Mouse (Mus musculus) limb, embryonic 12.5 days (tissue): Measurements from ENCODE around the gene Dgki. TPM values are rescaled to one million over a fixed set of nuclear protein-coding genes. Genes with fewer than 3 reads are reported as not detected.
"Not testable (repeated sequence)": the region's sequence is repeated elsewhere in the genome, so short reads cannot be mapped to it uniquely, and the experiment has no call there.

Experiments
- ATAC-seq: fragments of 200-750 bp; cut with Nextera tagmentation; 2 replicates; pipeline ENCODE4 v1.8.0; 2017; ENCODE audit warnings: low read depth, moderate TSS enrichment; ENCODE audit not compliant: insufficient number of reproducible peaks, insufficient read depth, low FRiP score, low TSS enrichment
- H3K27ac ChIP-seq: fragments of 300-500 bp; sonication (generic); 2 replicates; pipeline ENCODE4 v1.5.1; 2016; ENCODE audit warnings: mild to moderate bottlenecking, moderate library complexity
- H3K27me3 ChIP-seq: fragments of 300-500 bp; sonication (generic); 2 replicates; pipeline ENCODE4 v1.6.1; 2016; ENCODE audit warnings: mild to moderate bottlenecking, moderate library complexity
- H3K36me3 ChIP-seq: fragments of 300-500 bp; sonication (generic); 2 replicates; pipeline ENCODE4 v1.6.1; 2016; ENCODE audit warnings: mild to moderate bottlenecking, moderate library complexity
- H3K4me1 ChIP-seq: fragments of 300-500 bp; sonication (generic); replicated peaks from 2 replicates; pipeline ENCODE4 v1.6.1; 2016
- H3K4me2 ChIP-seq: fragments of 300-500 bp; sonication (generic); 2 replicates; pipeline ENCODE4 v1.6.1; 2016; ENCODE audit warnings: mild to moderate bottlenecking, moderate library complexity
- H3K4me3 ChIP-seq: fragments of 300-500 bp; sonication (generic); replicated peaks from 2 replicates; pipeline ENCODE4 v1.5.1; 2016; ENCODE audit warnings: mild to moderate bottlenecking
- H3K9ac ChIP-seq: fragments of 300-500 bp; sonication (generic); replicated peaks from 2 replicates; pipeline ENCODE4 v1.6.1; 2016; ENCODE audit warnings: mild to moderate bottlenecking, moderate library complexity
- H3K9me3 ChIP-seq: fragments of 300-500 bp; sonication (generic); 2 replicates; pipeline ENCODE4 v1.6.1; 2016; ENCODE audit warnings: mild to moderate bottlenecking, moderate library complexity
- WGBS: fragments of 180-500 bp; shearing (Covaris S2); methylation state at CpG from one replicate; pipeline ENCODE4 v1.1.7; 2016; 5-methylcytosine and 5-hydroxymethylcytosine counted together
- polyA plus RNA-seq: library from polyadenylated mRNA; unstranded; fragments of >200 nt; fragmentation: Nextera tagmentation; extraction: Ambion mirVana; gene quantifications from 2 replicates; pipeline ENCODE4 v1.2.1, GENCODE M21; 2016

Dgki gene
- polyA plus RNA-seq, 1 experiment from 2014 or later: 1.0 TPM

DNA sequence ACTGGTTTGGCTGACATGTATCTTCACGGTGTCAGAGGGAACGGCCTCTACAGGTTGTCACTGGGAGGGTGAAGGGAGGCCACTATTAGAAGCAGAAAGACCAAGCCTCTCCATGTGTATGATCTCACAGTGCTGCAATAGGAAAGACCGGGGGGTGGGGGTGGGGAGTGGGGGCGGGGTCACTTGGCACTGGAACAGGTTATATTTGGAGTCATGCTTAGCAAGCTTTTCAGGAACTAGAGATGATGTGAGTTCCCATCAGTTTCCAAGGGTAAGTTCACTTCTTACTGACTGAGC is 156.2 kb downstream of the Dgki start:
- Histone ChIP-seq H3K9me3 (no peaks in the 10 kb centered on the region), H3K4me2 (no peak overlapping the region), H3K4me1 (peaks cover 11% of the 10 kb centered on the region), H3K36me3 (no peaks in the 10 kb centered on the region), H3K27ac (no peak overlapping the region), H3K9ac (no peak overlapping the region), H3K27me3 (no peaks in the 10 kb centered on the region), H3K4me3 (no peak overlapping the region)
- 73% methylated on average over 4 of the region's 4 CpGs for WGBS
- ATAC-seq: no peak

DNA sequence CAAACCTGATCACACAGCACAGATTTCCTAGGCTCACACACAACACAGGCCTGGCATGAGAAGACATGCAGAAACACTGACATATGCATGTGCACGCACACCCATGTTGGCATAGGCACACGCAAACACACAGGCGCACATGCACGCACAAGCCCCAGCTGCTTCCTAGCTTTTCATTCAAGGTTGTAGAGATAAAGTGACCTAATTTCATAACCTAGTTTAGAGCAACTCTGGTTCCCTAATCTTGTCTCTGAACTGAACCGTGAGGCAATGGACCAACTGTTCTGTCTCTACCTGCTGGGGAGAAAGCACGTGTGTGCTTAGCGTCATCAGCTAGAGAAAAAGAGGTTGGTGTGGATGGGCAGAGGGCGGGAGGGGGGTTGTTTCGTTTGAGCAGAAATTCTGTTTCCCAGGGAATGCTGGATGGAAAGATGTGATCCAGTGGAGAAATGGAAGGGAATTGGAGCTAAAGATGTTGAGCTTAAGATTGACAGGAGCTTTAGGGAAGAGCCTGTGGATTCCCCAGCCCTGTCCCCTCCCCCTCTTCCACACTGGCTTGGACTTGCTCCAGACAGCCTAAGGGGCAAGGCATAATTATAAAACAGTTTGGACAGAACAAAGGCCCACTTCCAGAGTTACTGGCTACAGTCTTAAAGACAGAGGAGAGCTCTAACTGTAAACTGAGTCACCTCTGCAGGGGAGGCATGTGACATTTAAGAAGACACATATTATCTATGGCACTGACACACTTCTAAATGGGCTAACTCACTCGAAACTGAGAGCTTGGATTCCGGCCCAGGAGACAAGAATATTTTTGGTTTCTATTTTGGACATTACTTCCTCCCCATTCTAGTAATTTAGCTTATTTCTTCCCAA is 156.8 kb downstream of the Dgki start:
- peaks cover 11% of the 10 kb centered on the region for H3K4me1 ChIP-seq
- no peak for ATAC-seq
- no peaks in the 10 kb centered on the region for H3K27me3 ChIP-seq
- H3K9me3 ChIP-seq: no peaks in the 10 kb centered on the region
- no peak overlapping the region for H3K27ac ChIP-seq
- no peak overlapping the region for H3K4me2 ChIP-seq
- no peak overlapping the region for H3K4me3 ChIP-seq
- WGBS: 79% methylated on average over 11 of the region's 11 CpGs
- H3K9ac ChIP-seq: no peak overlapping the region
- no peaks in the 10 kb centered on the region for H3K36me3 ChIP-seq

DNA sequence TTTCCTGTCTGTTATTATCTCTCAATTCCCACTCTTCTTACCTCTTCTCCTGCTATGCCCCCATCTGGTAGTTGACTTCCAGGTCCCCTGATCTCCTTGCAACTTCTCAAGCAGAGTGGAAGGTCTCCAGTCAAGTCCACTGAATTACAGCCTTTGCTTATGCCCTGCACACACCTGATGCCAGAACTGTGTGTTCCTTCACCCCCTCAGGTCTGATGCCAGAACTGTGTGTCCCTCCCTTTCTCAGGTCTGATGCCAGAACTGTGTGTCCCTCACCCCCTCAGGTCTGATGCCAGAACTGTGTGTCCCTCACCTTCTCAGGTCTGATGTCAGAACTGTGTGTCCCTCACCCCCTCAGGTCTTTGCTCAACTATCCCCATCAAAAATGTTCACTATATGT is 161.2 kb downstream of the Dgki start:
- ATAC-seq: no peak
- H3K9ac ChIP-seq: no peak overlapping the region
- H3K27me3 ChIP-seq: no peaks in the 10 kb centered on the region
- H3K4me1 ChIP-seq: 0 out of 2 replicates have a peak, but pooled peaks cover 5% of the 10 kb centered on the region
- H3K36me3 ChIP-seq: no peaks in the 10 kb centered on the region
- H3K4me3 ChIP-seq: no peak overlapping the region
- H3K27ac ChIP-seq: no peak overlapping the region
- H3K4me2 ChIP-seq: no peak overlapping the region
- H3K9me3 ChIP-seq: no peaks in the 10 kb centered on the region

DNA sequence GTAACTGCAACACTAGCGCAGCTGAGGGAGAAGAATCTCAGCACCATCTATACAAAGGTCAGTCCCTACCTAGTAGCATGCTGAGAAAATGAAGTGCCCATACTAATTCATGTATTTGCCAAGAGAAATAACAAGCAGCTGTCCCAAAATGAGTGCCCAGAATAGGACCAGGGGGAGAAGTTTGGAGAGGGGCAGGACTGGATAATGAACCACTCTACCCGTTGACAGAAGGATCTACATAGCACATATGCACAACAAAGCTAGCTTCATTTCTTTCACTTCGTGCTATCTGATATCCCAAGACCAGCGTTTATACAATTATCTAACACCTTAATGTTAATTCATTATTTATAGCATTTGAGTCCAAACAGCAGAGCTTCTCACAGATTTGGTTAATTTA is 168.7 kb downstream of the Dgki start:
- WGBS: 86% methylated on average over 4 of the region's 4 CpGs
- no peaks in the 10 kb centered on the region for H3K9me3 ChIP-seq
- H3K4me3 ChIP-seq: no peak overlapping the region
- H3K4me2 ChIP-seq: no peak overlapping the region
- H3K4me1 ChIP-seq: no peaks in the 10 kb centered on the region
- H3K9ac ChIP-seq: no peak overlapping the region
- no peak overlapping the region for H3K27ac ChIP-seq
- no peaks in the 10 kb centered on the region for H3K27me3 ChIP-seq
- no peaks in the 10 kb centered on the region for H3K36me3 ChIP-seq
- no peak for ATAC-seq

DNA sequence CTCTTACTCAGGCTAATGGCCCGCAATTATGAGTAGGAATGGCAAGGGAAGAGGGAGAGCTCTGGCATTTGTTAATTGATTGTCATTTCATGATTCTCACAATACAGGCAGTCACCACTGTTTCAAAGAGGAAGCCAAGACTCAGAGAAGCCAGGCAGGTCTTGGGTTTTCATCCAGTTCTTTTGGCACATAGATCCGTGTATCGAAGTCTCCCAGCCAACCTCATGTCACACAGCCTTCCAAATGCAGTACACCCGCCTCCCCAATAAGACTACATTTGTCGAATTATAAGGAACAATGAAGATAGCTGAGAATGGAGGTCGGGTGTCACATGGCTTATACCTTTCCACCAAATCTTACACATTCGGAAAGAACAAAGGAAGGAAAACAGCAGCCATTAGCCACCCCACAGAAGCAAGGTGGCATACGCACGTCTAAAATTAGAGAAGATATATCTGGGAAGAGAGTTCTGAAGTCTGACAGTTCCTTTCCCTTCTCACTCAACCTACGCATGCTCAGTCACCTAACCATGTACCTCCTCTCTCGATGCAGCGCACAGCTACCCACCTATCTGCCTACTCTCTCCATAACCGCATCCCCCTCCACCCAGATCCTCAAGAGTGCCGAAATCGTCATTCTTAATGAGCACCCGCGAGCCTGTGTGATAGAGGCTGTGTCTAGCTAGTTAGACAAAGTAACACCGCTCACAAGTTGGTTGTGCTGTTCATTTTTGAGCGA is 179.4 kb downstream of the Dgki start:
- WGBS: 90% methylated on average over 19 of the region's 19 CpGs
- Histone ChIP-seq H3K27ac (no peak overlapping the region), H3K27me3 (no peaks in the 10 kb centered on the region), H3K4me2 (no peak overlapping the region), H3K36me3 (no peaks in the 10 kb centered on the region), H3K9ac (no peak overlapping the region), H3K4me1 (no peaks in the 10 kb centered on the region), H3K4me3 (no peak overlapping the region), H3K9me3 (no peaks in the 10 kb centered on the region)
- no peak for ATAC-seq

DNA sequence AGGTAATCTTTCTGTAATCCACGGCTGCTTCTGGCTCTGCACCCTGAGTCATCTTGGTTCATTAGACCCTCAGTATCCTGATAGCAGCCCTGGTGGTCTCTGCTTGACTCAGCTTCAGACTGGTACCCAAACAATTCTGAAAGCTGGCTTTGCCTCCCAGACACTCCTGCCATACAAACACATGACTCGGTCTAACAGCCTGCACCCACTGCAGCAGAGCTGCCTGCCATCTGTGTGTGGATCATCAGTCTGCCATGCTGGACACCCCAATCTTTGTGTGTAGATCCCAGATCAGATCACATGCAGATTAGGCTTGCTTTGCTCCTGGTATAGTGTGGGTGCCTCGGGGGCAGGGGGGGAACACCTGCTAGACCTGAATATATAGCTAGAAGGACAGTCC is 180.8 kb downstream of the Dgki start:
- no peak overlapping the region for H3K27ac ChIP-seq
- H3K4me2 ChIP-seq: no peak overlapping the region
- no peaks in the 10 kb centered on the region for H3K4me1 ChIP-seq
- 78% methylated on average over 3 of the region's 3 CpGs for WGBS
- H3K27me3 ChIP-seq: no peaks in the 10 kb centered on the region
- H3K9me3 ChIP-seq: no peaks in the 10 kb centered on the region
- no peak overlapping the region for H3K9ac ChIP-seq
- H3K36me3 ChIP-seq: no peaks in the 10 kb centered on the region
- H3K4me3 ChIP-seq: no peak overlapping the region
- no peak for ATAC-seq

DNA sequence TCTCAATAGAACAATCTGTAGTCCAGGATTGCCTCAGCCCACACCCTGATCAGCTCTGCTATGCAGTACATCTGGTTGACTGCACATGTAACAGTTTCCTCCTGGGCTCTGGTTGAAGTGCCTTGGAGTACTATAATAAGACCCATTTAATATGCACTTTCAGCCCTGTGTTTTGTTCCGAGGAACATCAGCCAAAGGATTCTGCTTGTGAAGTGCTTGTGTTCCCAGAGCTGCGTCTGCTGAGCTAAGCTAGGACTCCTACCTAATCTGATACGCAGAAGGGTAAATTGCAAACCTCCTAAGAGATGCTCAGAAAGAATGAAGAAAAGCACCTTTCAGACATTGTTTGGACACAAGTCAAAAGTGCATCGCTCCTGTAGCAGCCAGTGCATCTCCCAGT is 186.9 kb downstream of the Dgki start:
- Histone ChIP-seq H3K27me3 (no peaks in the 10 kb centered on the region), H3K4me1 (no peaks in the 10 kb centered on the region), H3K4me2 (no peak overlapping the region), H3K9ac (no peak overlapping the region), H3K36me3 (no peaks in the 10 kb centered on the region), H3K9me3 (no peaks in the 10 kb centered on the region), H3K27ac (no peak overlapping the region), H3K4me3 (no peak overlapping the region)
- 90% methylated on average over 4 of the region's 4 CpGs for WGBS
- no peak for ATAC-seq

DNA sequence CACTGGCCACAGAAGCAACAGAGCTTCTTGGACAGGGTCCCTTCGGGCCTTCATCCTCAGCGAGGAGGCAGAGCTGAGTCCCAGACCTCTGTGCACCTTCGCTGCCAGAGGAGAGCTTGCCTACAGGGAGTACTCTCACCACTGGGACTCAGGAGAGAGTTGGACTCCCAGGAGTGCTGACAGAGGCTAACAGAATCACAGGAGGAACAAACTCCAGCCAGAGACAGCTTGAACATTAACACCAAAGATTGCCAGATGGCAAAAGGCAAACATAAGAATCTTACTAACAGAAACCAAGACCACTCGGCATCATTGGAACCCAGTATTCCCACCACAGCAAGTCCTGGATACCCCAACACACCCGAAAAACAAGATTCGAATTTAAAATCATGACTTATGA is 193.7 kb downstream of the Dgki start:
- not testable (repeated sequence) for ATAC-seq, H3K27me3 ChIP-seq, H3K27ac ChIP-seq, H3K9ac ChIP-seq, H3K4me3 ChIP-seq, H3K36me3 ChIP-seq, H3K9me3 ChIP-seq, H3K4me2 ChIP-seq, H3K4me1 ChIP-seq
- WGBS: 88% methylated on average over 6 of the region's 6 CpGs

DNA sequence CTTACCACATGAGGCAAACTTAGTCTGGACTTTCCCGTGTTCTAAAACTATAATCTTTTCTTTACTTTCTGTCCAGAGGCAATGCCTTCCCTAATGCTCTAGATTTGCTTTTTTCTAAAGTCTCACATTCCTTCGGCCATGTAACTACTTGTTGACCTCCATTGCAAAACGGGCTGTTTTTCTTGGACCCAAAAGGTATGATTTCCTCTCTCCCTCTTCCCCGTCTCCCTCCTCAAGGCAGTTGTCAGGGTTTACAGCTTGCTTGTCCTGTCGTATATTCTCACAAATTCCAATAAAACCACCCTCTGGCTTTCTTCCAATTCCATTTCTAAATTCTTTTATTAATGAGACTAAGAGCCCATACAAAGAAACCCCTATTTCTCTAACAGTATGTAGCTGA is 199.6 kb downstream of the Dgki start:
- Histone ChIP-seq H3K4me3 (no peak overlapping the region), H3K9me3 (no peaks in the 10 kb centered on the region), H3K27me3 (peaks cover 3% of the 10 kb centered on the region; the same call in 1 of the 2 replicates), H3K36me3 (no peaks in the 10 kb centered on the region), H3K4me2 (no peak overlapping the region), H3K4me1 (peaks cover 3% of the 10 kb centered on the region; the same call in 1 of the 2 replicates), H3K27ac (peak overlapping the region; percentile 72), H3K9ac (no peak overlapping the region)
- 49% methylated on average over 5 of the region's 5 CpGs for WGBS
- no peak for ATAC-seq

DNA sequence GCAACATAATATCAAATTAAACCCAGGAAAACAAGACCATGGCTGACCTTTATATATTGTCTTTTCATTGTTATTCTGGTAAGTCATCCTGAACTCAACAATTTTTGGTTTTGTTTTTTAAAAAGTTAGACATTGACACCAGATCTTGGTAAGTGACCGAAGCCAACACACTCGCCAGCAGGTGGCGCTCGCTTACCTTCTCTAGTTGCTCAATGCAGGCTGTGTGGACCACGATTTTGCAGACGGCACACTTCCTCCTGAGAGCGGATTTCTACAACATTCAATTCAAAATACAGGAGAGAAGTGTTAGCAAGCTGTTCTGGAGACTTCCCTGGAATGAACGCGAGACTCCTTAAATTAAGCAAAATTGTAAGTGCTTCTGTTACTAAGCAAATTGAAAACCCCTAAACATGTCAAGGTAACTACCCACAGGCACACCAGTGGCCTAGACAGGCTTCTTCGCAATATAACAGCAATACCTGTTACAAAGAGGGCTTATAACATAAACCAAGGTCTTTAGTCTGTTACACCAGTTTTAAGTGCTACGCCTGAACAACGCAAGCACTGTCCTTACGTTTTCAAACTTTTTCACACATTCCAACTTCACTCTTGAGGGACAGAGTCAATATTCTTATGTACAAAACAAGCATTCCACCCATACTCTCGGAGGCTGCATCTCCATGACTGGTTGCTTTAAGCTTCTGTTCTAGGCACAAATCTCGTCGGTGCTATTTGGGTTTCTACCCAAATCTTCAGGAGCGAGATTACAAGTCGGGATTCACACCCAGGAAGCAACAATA is 202.4 kb downstream of the Dgki start:
- no peak overlapping the region for H3K9ac ChIP-seq
- H3K9me3 ChIP-seq: no peaks in the 10 kb centered on the region
- 46% methylated on average over 18 of the region's 18 CpGs for WGBS
- no peak overlapping the region for H3K4me2 ChIP-seq
- peaks cover 5% of the 10 kb centered on the region; the same call in 1 of the 2 replicates for H3K27me3 ChIP-seq
- peaks cover 3% of the 10 kb centered on the region; the same call in 1 of the 2 replicates for H3K4me1 ChIP-seq
- H3K27ac ChIP-seq: peak overlapping the region; percentile 73
- peak; percentile 63; the same call in 1 of the 2 replicates for ATAC-seq
- H3K4me3 ChIP-seq: no peak overlapping the region
- H3K36me3 ChIP-seq: no peaks in the 10 kb centered on the region

DNA sequence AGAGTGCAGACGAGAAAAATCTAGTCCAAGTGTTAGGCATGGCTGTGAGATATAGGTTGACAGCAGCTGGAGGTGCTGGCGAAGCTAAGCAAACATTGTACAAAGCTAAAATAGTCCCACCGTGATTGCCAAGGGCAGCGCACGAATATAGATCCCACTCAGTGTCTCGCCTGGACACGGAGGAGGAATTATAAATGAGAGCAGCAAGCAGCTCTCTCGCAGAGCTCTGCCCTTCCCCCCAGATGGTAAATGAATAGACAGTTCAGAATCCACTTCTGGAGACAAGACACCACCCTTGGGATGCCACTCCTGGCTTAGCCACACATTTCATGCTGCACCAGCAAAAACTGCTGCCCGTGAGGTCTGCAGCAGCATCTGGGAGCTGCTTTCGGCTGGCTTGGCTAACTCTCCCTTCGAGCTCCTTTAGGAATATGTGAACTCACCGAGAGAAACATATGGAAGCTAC is 203.1 kb downstream of the Dgki start:
- Histone ChIP-seq H3K36me3 (no peaks in the 10 kb centered on the region), H3K9ac (no peak overlapping the region), H3K4me2 (no peak overlapping the region), H3K27ac (peak overlapping the region; percentile 73), H3K9me3 (no peaks in the 10 kb centered on the region), H3K4me1 (peaks cover 3% of the 10 kb centered on the region; the same call in 1 of the 2 replicates), H3K27me3 (peaks cover 5% of the 10 kb centered on the region; the same call in 1 of the 2 replicates), H3K4me3 (no peak overlapping the region)
- no peak for ATAC-seq
- 60% methylated on average over 12 of the region's 12 CpGs for WGBS
